Mouse (Mus musculus) lung, embryonic 14.5 days (tissue): Measurements from ENCODE around the gene Top2a. TPM values are rescaled to one million over a fixed set of nuclear protein-coding genes. Genes with fewer than 3 reads are reported as not detected.

Experiments used
- ATAC-seq: fragments of 200-750 bp; cut with Nextera tagmentation; 2 replicates; pipeline ENCODE4 v1.8.0; 2017; ENCODE audit warnings: mild to moderate bottlenecking, moderate TSS enrichment, moderate library complexity; ENCODE audit not compliant: insufficient read depth
- DNase-seq: peaks from one replicate; pipeline ENCODE4 v3.0.0-alpha.2; 2015
- H3K27ac ChIP-seq: fragments of 300-500 bp; sonication (generic); 2 replicates; pipeline ENCODE4 v1.5.1; 2014; ENCODE audit warnings: low read depth, mild to moderate bottlenecking, moderate library complexity
- H3K27me3 ChIP-seq: fragments of 300-500 bp; sonication (generic); 2 replicates; pipeline ENCODE4 v1.6.1; 2014; ENCODE audit warnings: low read length, control low read depth; ENCODE audit not compliant: insufficient read depth
- H3K36me3 ChIP-seq: fragments of 300-500 bp; sonication (generic); 2 replicates; pipeline ENCODE4 v1.6.1; 2014; ENCODE audit warnings: control low read depth; ENCODE audit not compliant: insufficient read depth
- H3K4me1 ChIP-seq: fragments of 300-500 bp; sonication (generic); 2 replicates; pipeline ENCODE4 v1.6.1; 2014; ENCODE audit warnings: antibody characterized with exemption, control low read depth; ENCODE audit not compliant: insufficient read depth
- H3K4me2 ChIP-seq: fragments of 300-500 bp; sonication (generic); 2 replicates; pipeline ENCODE4 v1.6.1; 2014; ENCODE audit warnings: mild to moderate bottlenecking
- H3K4me3 ChIP-seq: fragments of 300-500 bp; sonication (generic); 2 replicates; pipeline ENCODE4 v1.5.1; 2014; ENCODE audit warnings: low read depth, low read length
- H3K9ac ChIP-seq: fragments of 300-500 bp; sonication (generic); 2 replicates; pipeline ENCODE4 v1.6.1; 2014
- H3K9me3 ChIP-seq: fragments of 300-500 bp; sonication (generic); 2 replicates; pipeline ENCODE4 v1.6.1; 2016; ENCODE audit warnings: low read depth, low read length, control low read depth
- CTCF ChIP-seq: IDR thresholded peaks from 2 replicates; pipeline ENCODE4 v1.5.1; 2016; ENCODE audit warnings: antibody characterized with exemption, low read depth
- WGBS: fragments of 180-500 bp; shearing (Covaris S2); extraction: QIAGEN DNeasy Blood & Tissue Kit; methylation state at CpG from one replicate; pipeline ENCODE4 v1.1.7; 2014; 5-methylcytosine and 5-hydroxymethylcytosine counted together
- polyA plus RNA-seq: library from polyadenylated mRNA; unstranded; fragments of >200 nt; fragmentation: Nextera tagmentation; extraction: Ambion mirVana; gene quantifications from 2 replicates; pipeline ENCODE4 v1.2.1, GENCODE M21; 2014

The Top2a gene
- polyA plus RNA-seq, 1 experiment from 2014 or later, result 364 TPM

DNA sequence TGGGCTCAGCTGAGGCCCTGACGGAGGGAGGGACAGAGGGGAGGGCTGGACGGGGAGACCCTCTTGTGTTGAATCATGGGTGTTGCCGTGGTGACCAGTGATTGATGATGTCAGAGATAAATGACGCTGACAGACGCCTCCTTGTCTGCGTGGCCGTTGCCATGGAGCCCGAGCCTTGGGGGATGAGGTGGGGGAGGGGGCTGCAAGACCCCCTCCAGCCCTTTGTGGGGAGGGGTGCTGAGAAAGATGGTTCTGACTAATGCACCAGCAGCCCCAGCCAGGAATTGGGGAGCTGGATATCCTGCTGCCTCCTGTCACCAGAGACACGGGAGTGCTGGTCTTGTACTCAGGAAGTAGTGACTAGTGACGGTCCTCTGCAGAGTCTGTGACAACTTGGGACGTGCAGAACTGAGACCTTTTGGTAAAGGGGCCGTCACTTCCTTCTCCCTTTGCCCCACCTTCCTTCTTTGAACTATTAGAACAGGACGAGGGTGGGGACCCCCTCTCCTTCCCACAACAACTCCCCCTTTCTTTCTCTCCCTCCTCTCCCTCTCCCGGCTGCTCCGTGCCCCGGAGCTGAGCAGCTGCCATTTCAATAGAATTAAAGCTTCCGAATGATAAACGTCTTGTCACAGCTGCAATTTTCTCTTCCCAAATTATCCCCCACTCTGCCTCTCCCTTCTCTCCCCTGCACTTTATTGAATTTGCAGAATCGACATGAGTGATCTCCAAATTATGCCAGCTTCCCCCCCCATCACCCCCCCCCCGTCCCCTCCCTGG is 55.1 kb downstream of the Top2a start:
- no peak overlapping the region for H3K4me3 ChIP-seq
- peaks cover 79% of the 10 kb centered on the region for H3K36me3 ChIP-seq
- H3K4me2 ChIP-seq, result peak overlapping the region; percentile 46
- H3K9me3 ChIP-seq, result no peaks in the 10 kb centered on the region
- DNase-seq (peak; percentile 75), ATAC-seq (no peak)
- no peaks in the 10 kb centered on the region for H3K27me3 ChIP-seq
- no peak for TF ChIP-seq CTCF
- WGBS, result 10% methylated on average over 20 of the region's 20 CpGs
- no peak overlapping the region for H3K9ac ChIP-seq
- peaks cover 63% of the 10 kb centered on the region for H3K4me1 ChIP-seq
- peak overlapping the region; percentile 82 for H3K27ac ChIP-seq

DNA sequence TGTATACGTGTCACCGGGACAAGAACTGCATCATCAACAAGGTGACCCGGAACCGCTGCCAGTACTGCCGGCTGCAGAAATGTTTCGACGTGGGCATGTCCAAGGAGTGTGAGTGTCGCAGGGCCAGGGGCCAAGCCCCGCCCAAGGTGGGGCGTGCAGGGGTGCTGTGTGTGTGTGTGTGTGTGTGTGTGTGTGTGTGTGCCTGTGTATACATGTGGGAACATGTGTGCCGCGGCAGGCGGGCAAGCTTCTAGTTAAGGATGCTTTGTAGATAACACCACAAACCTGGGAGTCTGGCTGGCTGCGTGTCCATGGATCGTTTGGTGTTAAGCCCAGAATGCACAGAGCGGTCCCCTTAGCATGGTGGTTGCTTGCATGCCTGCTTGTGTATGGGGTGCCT is 55.9 kb downstream of the Top2a start:
- H3K27me3 ChIP-seq, result no peaks in the 10 kb centered on the region
- peak overlapping the region; percentile 46 for H3K4me2 ChIP-seq
- peak overlapping the region; percentile 82 for H3K27ac ChIP-seq
- H3K9me3 ChIP-seq, result no peaks in the 10 kb centered on the region
- WGBS, result 30% methylated on average over 16 of the region's 16 CpGs
- H3K36me3 ChIP-seq, result peaks cover 71% of the 10 kb centered on the region
- no peak overlapping the region for H3K4me3 ChIP-seq
- no peak for DNase-seq
- H3K4me1 ChIP-seq, result peaks cover 66% of the 10 kb centered on the region
- ATAC-seq, result no peak
- no peak for TF ChIP-seq CTCF
- no peak overlapping the region for H3K9ac ChIP-seq

DNA sequence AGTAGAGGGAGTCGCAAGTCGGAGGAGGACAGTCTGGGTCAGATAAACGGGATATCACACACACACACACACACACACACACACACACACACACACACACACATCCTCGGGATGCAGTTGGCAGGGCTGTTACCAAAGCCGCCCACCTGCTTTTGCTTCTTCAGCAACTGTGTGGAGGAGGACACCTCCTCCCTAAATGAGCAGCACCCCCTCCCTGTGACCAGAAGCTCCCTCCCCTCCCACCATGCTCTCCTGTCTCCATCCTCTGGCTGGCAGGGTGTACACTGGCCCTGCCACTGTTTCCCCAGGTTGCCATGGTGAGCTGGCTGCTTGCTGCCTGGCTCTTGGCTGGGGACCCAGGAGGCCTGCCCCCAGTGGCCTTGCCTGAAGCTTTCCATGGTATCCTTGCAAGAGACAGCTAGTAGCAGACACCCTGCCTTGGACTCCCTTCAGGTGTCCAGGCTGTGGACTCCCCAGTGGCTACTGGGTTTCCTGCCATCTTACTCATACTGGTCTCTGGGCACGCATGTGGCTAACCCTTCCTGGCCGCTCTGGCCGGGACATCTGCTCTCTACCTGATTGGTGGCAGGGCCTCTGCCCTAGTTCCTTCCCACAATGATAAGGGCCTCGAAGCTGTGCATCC is 57.4 kb downstream of the Top2a start:
- Histone ChIP-seq H3K4me3 (no peak overlapping the region), H3K27ac (0 out of 2 replicates have a peak overlapping the region, but pooled peaks have one; percentile 37), H3K27me3 (no peaks in the 10 kb centered on the region), H3K9me3 (no peaks in the 10 kb centered on the region), H3K36me3 (peaks cover 56% of the 10 kb centered on the region), H3K4me2 (peak overlapping the region; percentile 100; the same call in 1 of the 2 replicates), H3K9ac (no peak overlapping the region), H3K4me1 (peaks cover 70% of the 10 kb centered on the region)
- ATAC-seq (no peak), DNase-seq (no peak)
- WGBS, result 33% methylated on average over 9 of the region's 9 CpGs
- TF ChIP-seq CTCF, result peak; percentile 45

DNA sequence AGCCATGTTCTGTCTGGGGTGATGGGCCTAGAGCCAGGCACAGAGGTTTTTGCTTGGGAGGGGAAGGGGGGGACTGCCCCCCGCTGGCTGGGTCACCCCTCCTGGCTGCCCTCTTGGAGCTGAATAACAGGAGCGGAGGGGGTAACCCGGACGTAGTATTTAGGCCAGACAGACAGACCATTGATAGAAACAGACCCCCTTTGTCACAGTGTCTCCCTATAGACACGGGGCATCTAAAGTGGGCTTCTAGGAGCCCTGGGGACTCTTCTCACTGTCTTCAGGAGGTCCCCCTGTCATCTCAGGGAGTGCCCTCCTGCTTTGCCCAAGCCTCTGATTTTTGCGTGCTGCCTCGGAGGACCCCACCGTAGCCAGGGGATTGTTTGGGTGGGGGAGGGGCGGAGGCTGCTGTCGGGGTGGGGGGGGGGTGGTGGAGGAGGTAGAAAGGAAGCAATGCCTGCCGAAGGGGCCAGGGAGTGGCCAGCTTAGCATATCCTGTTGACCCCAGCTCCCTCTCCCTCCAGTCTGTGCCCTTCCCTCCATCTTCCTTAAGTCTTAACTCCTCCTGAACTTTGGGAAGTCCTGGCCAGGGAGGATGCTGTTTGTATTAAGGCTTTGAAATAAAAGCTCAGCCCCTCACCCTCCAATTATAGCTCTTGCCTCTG is 58.4 kb downstream of the Top2a start:
- Histone ChIP-seq H3K36me3 (peaks cover 46% of the 10 kb centered on the region), H3K27ac (peak overlapping the region; percentile 87; the same call in 1 of the 2 replicates), H3K4me2 (peak overlapping the region; percentile 100), H3K4me3 (peak overlapping the region; percentile 71), H3K9ac (peak overlapping the region; percentile 29), H3K27me3 (no peaks in the 10 kb centered on the region), H3K4me1 (peaks cover 65% of the 10 kb centered on the region), H3K9me3 (no peaks in the 10 kb centered on the region)
- TF ChIP-seq CTCF, result no peak
- DNase-seq, result no peak
- 13% methylated on average over 11 of the region's 11 CpGs for WGBS
- ATAC-seq, result no peak

DNA sequence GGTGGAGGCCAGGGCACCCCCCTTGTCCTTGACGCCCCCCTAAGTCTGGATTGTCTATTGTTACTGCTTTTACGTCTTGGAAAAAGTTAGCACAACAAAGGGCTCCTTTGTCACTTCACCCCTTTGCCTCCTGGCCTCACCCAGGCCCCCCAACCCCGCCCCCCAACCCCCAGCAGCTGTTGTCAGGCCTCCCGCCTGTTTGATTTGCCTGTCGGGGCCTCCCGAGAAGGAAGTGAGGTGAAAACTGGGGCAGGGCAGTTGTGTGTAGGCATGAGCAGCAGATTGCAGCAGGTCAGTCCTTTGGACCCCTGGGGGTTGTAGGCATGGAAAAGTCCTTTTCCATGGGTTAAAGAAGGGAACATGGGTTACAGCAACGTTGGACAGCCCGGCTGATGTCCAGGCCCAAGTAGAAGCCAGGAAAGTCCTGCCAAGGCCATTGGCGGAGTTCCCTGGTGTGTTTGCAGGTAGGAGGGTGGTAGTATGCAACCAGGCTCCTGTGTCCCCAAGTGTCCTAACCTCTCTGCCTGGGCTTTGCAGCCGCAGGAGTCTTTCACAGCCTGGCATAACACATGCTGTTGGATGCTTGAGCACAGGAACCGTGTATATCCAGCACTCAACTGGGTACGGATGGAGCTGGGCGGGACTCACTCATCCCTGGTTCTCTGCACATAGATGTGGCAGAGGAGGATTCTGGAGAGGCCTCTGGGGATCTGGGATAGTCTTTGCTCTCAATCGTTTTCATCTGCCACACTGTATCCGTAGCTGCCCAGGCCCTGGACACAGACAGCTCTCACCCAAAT is 59.2 kb downstream of the Top2a start:
- TF ChIP-seq CTCF, result no peak
- H3K4me1 ChIP-seq, result peaks cover 62% of the 10 kb centered on the region
- H3K9ac ChIP-seq, result peak overlapping the region; percentile 29
- 18% methylated on average over 15 of the region's 15 CpGs for WGBS
- H3K27ac ChIP-seq, result peak overlapping the region; percentile 87
- no peaks in the 10 kb centered on the region for H3K9me3 ChIP-seq
- no peaks in the 10 kb centered on the region for H3K27me3 ChIP-seq
- H3K4me2 ChIP-seq, result peak overlapping the region; percentile 100
- DNase-seq (no peak), ATAC-seq (no peak)
- peaks cover 38% of the 10 kb centered on the region for H3K36me3 ChIP-seq
- peak overlapping the region; percentile 71 for H3K4me3 ChIP-seq

DNA sequence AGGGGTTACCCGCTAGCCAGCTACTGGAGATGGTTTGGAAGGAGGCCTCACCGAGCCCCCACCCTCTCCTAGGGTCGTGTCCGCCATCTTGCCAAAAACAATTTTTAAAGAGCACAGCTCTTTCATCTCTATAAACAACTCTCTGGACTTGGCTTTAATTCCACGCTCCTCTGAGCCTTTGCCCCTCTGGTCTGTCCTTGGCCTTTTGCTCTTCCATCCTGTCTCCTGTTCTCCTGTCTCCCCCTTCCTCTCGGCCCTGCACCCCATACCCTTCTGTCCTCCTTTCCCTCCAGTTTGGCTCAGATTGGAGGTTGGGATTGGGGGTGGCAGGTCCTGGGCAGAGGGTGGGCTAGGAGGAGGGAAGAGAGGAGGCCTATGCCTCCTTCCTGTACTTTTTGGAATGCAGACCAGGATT is 59.8 kb downstream of the Top2a start:
- H3K9ac ChIP-seq, result peak overlapping the region; percentile 27
- peak overlapping the region; percentile 71 for H3K4me3 ChIP-seq
- DNase-seq (no peak), ATAC-seq (peak; percentile 0; the same call in 1 of the 2 replicates)
- WGBS, result 4% methylated on average over 6 of the region's 6 CpGs
- H3K4me1 ChIP-seq, result peaks cover 60% of the 10 kb centered on the region
- H3K27ac ChIP-seq, result peak overlapping the region; percentile 87
- no peaks in the 10 kb centered on the region for H3K27me3 ChIP-seq
- H3K9me3 ChIP-seq, result no peaks in the 10 kb centered on the region
- peak overlapping the region; percentile 100 for H3K4me2 ChIP-seq
- no peak for TF ChIP-seq CTCF
- peaks cover 32% of the 10 kb centered on the region for H3K36me3 ChIP-seq
